Mouse (Mus musculus) adrenal gland, adult 2 months (tissue): ENCODE measurements around the gene Als2cr12. TPM values are rescaled to one million over a fixed set of nuclear protein-coding genes. Genes with fewer than 3 reads are reported as not detected.
"Not testable (repeated sequence)": the region's sequence is repeated elsewhere in the genome, so short reads cannot be mapped to it uniquely, and the experiment has no call there.

Source experiments
- DNase-seq: peaks from one replicate; pipeline ENCODE4 v3.0.0; 2021
- long read RNA-seq: library from polyadenylated mRNA; stranded (forward); transcript quantifications from one replicate; pipeline ENCODE4 v2.0.0, GENCODE M21; 2021
- polyA plus RNA-seq: library from polyadenylated mRNA; depleted of rRNA; stranded (reverse); fragments of >200 nt; gene quantifications from 2 replicates; pipeline ENCODE4 v1.2.3, GENCODE M21; 2012; rRNA removed
- total RNA-seq, 2 experiments: library from RNA; stranded (reverse); gene quantifications; 2 replicates each; pipeline ENCODE4 v1.2.3; 2021

Gene Als2cr12
- total RNA-seq (1 to 10 TPM; 1.1 to 3.4 TPM), polyA plus RNA-seq (0.46 TPM in 1 of 2 replicates, not detected in the other)
- long read RNA-seq, partial matches to known transcripts = 0 of 1 reads
- long read RNA-seq, other reads (novel, unspliced or antisense) = 1 of 1 reads

DNA sequence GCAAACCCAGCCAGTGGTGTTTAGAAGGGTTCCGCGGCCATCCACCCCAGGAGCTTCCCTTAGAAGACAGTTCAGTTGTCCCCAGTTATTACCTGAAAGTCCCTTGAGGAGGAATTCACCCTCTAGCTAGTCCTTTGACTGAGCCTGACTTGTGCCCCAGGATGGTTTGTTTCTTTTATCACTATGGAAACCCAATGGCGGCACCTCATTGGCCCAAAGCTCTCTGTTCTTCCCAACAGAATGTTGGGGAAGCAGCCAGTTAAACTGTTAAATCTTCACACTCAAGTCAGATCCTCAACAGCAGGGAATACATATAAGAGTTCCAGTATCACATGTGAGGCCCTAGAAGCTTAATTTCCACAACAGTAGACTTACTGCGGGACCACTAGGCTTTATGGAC lies at the start of gene Als2cr12:
Gene Als2cr12, minus strand, starts transcription at position 180 of the 400 bp plus-strand sequence.
- DNase-seq = not testable (repeated sequence)

DNA sequence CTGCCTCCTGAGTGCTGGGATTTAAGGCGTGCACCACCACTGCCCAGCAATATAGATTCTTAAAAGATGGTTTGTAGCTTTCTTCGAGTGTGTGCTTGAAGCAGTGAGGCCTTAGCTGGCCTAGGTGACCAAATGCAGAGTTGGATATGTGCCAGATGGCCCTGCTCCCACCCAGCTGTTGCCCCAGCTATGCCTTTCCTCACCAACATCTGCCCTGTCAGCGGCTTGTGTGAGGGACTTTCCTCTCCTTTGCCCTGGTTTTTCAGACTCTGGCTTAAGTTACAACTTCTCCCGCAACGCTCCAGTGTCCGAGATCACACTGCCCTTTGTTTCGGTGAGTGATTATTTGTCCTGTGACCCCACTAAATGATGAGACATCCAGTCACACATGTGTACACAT lies 48.9 kb upstream of the Als2cr12 start:
- peak; percentile 38 for DNase-seq

DNA sequence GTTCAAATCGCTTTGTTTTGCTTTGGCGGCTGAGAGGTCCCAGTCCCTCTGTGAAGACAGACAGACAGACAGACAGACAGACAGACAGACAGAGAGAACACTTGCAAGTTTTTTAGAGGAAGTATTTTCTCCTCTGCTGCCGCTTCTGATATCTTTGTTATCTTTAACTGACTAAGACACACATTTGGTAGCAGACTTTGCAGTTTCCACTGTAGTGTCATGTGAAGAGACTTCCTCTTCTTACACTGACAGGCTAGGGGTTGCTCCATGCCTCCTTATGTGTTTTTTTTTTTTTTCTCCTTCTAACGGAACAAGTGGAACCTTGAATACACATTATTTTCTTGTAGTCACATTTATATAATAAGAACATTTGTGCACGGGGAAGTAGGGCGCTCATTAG lies 47.5 kb upstream of the Als2cr12 start:
- DNase-seq = no peak

DNA sequence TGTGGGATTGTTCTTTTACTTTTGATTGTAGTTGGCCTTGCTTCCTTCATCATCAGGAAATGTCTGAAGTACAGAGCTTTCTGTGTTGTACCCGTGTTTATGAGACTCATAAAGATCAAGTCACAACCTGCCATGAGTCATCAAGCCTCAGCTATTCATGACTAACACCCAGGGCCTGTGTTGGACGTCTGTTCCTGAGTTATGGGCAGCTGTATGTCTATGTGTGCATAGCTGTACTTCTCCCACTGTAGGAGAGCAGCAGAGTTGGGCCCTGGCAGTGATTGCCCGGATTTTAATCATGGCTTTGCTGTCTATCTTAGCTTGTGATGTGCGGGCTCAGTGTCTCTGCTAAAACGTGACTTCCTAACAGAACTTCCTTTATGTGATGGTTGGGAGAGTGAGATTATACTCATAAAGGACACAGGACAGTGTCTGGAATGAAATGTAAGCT lies 46.8 kb upstream of the Als2cr12 start:
- DNase-seq = peak; percentile 50

DNA sequence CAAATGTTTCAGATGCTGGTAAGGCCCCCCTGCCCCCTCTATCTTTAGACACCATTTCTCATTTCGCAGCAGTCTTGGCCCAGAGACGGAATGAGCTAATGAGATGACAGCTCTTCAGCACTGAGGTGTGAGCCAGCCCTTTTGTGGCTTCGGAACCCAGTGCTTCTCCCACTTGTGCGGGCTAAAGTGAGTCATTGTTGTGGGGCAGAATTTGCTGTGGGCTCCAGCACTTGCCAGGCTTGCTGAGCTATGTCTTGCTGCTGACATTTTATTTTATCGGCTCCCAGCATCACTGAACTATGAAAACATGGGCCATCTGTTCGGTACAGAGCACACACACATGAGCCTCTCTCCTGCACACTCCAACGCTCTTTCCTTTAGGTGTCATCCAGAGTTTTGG lies 43.7 kb upstream of the Als2cr12 start:
- no peak for DNase-seq

DNA sequence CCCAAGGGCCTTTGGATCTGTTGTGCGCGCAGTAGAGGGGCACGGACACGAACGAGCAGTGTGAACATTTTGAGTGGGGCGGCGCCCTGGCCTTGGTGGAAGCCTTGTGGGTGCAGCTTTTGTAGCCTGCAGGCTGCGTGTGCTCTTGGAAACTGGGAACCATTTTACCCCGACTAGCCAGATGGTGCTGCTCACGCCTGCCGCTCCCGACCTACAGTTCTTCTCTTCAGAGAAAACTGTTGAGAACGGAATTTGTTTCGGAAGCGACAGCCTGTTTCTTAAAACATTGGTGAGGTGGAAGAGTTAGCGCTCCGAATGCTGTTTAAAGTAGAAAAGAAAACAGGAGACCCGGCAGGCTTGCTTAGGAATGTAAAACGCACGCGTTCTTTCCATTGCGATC lies 41.2 kb upstream of the Als2cr12 start:
- DNase-seq = no peak

- no peak for DNase-seq
Observed at GRCm38 (mm10) chr1:58735962-58736361, 40.2 kb upstream of the Als2cr12 start.

DNA sequence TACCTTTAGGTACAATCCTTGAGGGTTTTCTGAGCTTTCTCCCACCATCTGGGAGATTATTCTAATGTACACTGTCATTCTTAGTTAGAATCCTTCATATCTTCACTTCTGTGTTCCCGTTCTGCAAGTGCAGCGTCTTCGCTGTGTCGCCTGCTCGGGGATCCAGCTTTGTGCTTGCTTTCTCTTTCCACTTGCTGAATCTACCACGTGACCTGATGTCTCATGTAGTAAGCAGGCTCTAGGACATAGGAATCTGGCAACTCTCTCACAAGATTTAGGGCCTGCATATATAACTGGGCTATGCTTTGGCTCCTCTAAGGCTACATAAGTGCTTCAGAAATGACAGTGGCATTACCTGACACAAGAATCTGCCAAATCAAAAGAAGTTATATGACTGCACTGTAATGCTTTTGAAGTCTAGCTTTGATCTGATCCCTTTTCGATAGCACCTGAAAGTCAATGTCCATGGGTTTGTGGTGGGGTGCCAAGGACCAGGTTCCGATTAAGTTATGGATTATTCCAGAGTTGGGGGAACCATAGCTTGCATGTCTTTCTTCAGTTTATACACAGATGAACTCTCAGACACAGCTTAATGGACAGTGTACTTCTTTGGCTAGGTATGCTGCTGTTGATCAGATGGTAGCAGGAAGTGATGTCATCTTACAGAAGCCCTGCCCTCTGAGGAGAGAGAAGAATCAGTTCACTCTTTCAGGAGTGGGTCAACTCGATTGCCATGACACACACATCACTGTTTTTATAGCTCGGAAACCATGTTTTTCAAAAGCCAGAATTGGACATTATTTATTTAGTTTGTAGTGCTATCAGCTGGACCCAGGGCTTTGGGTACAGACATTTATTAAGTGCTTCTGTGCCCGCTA lies 38.5 kb upstream of the Als2cr12 start:
- no peak for DNase-seq

DNA sequence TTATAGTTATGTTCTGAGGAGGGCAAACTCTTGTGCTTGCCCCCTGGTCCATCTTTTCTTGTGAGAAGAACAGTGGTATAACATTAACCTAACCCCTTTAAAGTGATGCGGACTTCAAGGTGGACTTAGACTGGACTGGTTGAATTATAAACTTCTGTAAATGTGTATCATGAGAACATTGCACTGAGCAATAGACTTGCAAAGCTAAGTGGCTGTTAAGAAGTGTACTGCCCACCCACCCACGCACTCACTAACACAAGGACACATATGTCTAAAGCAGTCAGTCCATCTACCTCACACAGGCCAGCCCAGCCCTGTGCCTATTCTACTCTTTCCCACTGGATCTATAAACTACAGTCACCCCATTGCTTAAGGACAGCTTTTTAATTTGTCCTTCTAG lies 37.8 kb upstream of the Als2cr12 start:
- DNase-seq = no peak

DNA sequence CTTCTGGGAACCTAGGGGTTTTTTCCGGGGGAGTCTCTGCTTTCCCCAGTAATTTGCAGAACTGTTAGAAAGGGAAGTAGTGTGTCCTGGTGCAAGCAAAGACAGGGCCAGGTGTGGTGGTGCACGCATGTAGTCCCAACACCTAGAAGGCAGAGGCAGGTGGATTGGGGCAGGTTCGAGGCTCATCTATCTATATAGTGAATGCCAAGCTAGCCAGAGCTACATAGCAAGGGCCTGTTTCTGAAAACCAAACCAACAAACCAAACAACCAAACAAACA lies 32.7 kb upstream of the Als2cr12 start:
- no peak for DNase-seq

DNA sequence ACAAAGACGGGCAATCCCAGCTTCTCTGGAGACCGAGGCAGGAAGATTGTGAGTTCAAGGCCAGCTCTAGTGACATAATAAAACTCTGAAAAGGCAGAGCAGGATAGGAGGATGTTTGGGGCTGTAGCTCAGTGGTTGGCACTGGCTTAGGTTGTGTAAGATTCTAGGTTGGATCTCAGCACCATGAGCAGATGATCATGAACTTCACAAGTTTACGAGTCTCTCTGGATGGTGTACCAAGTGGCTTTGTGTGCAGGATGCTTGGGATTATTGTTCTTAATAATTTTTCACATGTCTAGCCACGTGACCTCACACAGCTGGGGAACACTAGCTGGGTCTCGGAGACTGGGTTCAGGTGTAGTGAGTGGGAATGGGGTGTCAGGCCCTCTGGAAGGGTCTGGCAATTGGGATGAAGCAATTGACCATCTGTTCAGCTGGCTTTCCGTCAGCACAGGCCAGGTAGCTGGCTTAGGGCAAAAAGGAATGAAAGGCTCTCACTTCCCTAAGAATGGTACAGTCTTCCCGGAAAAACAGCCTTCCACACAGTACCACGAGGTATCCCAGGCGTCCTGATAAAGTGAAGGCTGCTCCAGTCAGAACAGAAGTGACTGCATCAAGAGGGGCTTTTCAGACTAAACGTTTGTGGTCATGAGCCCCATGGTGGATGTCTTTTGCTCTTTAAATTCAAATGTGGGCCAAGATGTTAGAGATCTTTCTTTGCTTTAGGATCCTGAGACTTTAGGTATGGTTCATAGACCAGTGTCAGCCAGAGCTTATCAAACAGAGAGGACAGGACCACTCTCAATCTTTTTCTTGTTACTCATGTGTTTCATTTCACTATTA lies 32.2 kb upstream of the Als2cr12 start:
- no peak for DNase-seq

DNA sequence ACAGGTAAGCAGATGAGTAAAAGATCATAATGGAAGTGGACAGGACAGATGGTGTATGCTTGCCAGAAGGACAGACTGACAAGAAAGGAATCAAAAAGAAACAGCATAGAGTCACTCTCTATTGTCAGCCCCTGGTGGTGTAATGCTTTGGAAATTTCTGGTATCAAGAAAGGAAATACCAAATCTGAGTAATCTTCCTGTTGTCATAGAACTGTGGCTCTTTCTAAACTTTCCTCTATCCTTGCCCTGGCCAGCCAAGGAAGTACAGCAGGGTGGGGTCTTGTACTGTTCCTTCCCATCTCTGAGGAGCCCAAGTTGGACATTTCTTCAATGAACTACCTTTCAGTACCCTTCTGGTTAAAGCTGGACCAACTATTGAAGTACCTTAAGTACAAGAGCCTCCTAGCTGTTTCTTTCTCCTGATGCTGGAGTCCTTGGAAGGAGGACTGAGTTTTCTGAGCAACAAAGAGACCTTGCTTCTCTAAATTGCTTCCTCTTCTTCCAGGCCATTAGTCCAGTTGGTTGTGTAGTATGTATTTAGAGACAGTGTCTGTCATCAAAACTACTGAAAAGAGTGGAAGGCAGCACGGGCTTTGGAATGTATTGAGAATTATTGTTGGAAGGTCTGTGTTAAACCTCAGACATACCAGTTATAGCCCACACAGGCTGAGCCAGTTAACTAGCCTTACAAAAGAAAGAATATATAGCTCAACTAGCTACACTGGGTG lies 31.4 kb upstream of the Als2cr12 start:
- peak; percentile 41 for DNase-seq

DNA sequence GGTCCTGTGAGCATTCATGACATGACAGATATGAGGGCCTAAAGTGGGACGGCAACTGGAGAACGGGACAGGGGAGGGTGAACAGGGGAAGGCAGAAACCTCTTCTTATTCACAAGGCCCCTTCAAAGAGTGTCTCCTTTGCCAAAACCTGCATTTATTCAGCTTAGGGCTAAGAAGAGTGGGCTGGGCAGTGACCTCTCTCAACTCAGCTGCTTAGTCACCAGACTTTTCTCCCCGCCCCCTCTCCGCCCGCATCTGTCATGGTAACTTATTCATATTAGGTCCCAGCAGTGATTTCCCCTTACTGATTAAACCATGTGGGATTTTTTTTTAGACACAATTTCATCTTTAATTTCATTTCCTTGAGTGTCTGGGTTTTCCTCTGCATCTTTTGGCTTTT lies 30.0 kb upstream of the Als2cr12 start:
- peak; percentile 87 for DNase-seq

DNA sequence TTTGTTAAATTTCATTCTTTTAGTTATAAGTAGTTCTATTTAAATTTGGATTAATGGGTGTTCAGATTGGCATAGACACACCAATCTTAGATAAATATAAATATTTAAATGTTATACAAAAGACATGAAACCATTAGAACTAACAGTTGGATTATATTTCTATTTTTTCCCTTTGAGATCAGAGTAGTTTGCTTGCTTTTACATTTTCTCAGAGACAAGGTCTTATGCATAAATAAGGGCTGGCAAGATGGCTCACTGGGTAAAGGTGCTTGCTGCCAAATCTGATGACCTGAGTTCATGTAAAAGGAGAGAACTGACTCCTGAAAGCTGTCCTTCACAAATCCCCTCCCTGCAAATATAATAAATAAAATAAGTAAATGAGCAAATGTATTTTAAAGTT lies 29.3 kb upstream of the Als2cr12 start:
- no peak for DNase-seq

- DNase-seq = no peak
Observed at GRCm38 (mm10) chr1:58724533-58724932, 28.7 kb upstream of the Als2cr12 start.

GRCm38 (mm10) chr1:58723809-58724405 lies 28.1 kb upstream of the Als2cr12 start:
- DNase-seq = peak; percentile 26

DNA sequence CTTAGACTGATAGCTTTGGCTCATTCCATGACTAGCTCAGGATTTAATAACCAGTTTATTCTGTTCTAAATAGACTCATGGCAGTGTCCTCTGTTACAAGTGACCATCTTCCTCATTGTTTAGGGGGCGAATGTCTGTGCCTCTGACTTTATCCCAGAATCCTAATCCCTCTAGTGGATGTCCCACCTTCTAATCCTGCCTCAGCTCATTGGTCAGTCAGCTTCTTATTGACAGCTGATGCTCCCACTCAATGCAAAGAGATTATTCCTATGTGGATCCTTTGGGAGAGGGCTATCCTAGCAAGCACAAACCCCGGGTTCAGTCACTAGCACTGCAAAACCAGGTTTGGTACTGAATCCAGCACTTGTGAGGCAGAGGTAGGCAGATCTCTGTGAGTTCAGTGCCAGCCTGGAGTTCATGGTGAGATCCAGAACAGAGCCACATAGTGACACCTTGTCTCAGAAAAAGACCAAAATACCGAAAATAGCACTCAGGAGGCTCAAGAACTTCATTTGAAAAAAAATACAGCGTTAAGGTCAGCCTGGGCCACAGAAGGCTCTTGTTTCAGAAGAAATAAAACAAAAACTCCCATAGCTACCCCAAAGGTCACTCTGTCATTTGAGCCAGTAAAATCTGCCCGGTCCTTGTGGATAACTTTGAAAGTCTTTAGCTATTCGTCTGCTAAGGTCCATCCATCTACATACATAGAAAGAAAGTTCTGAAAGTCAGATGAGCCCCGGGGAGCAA lies 27.4 kb upstream of the Als2cr12 start:
- no peak for DNase-seq

GRCm38 (mm10) chr1:58722115-58722938 lies 26.5 kb upstream of the Als2cr12 start:
- DNase-seq = peak; percentile 60

- DNase-seq = no peak
Observed at GRCm38 (mm10) chr1:58720988-58721387, 25.2 kb upstream of the Als2cr12 start.

- DNase-seq = peak; percentile 61
Observed at GRCm38 (mm10) chr1:58720090-58720489, 24.3 kb upstream of the Als2cr12 start.
